Mouse (Mus musculus) liver, adult 2 months (tissue): Measurements from ENCODE around the gene Mcm7. TPM values are rescaled to one million over a fixed set of nuclear protein-coding genes. Genes with fewer than 3 reads are reported as not detected.

Source experiments
- DNase-seq: peaks from one replicate; pipeline ENCODE4 v3.0.0-alpha.2; 2011; ENCODE audit warnings: low read depth, low spot score; ENCODE audit errors: extremely low read depth
- H3K27ac ChIP-seq: fragments of 200-500 bp; replicated peaks from 2 replicates; pipeline ENCODE4 v1.5.1; 2012; ENCODE audit warnings: low read depth, mild to moderate bottlenecking, control low read depth, inconsistent platforms, low read length; ENCODE audit not compliant: insufficient read depth
- H3K27me3 ChIP-seq: fragments of 200-500 bp; 2 replicates; pipeline ENCODE4 v1.6.1; 2012; ENCODE audit warnings: mild to moderate bottlenecking, moderate library complexity, low read length, inconsistent platforms; ENCODE audit not compliant: control insufficient read depth, insufficient read depth
- H3K36me3 ChIP-seq: fragments of 200-500 bp; 2 replicates; pipeline ENCODE4 v1.6.1; 2012; ENCODE audit warnings: low read length, inconsistent platforms; ENCODE audit not compliant: control insufficient read depth, insufficient read depth
- H3K4me1 ChIP-seq: fragments of 200-500 bp; 2 replicates; pipeline ENCODE4 v1.6.1; 2011; ENCODE audit warnings: low read length; ENCODE audit not compliant: control insufficient read depth, insufficient read depth
- H3K4me3 ChIP-seq: fragments of 200-500 bp; 2 replicates; pipeline ENCODE4 v1.5.1; 2011; ENCODE audit warnings: low read depth, mild to moderate bottlenecking, control low read depth, low read length, moderate library complexity; ENCODE audit not compliant: insufficient read depth
- H3K79me2 ChIP-seq: fragments of 200-500 bp; 2 replicates; pipeline ENCODE4 v1.6.1; 2012; ENCODE audit warnings: inconsistent platforms, mild to moderate bottlenecking, low read length, moderate library complexity; ENCODE audit not compliant: control insufficient read depth, insufficient read depth
- H3K9ac ChIP-seq: fragments of 200-500 bp; 2 replicates; pipeline ENCODE4 v1.6.1; 2012; ENCODE audit warnings: low read depth, mild to moderate bottlenecking, control low read depth, inconsistent platforms, low read length
- CTCF ChIP-seq: fragments of 200-500 bp; IDR thresholded peaks from 2 replicates; pipeline ENCODE4 v1.5.1; 2011; ENCODE audit warnings: low read depth, low read length, control low read depth
- POLR2A ChIP-seq: fragments of 200-500 bp; IDR thresholded peaks from 2 replicates; pipeline ENCODE4 v1.6.1; 2011; ENCODE audit warnings: low read length, control low read depth; ENCODE audit not compliant: insufficient read depth; ENCODE audit errors: extremely low read depth
- WGBS: fragments of 180-500 bp; shearing (Covaris S2); methylation state at CpG from one replicate; pipeline ENCODE4 v1.1.7; 2018; 5-methylcytosine and 5-hydroxymethylcytosine counted together
- polyA plus RNA-seq: library from polyadenylated mRNA; depleted of rRNA; stranded (reverse); fragments of >200 nt; gene quantifications from 2 replicates; pipeline ENCODE4 v1.2.3, GENCODE M21; 2012; rRNA removed
- total RNA-seq: library from RNA; depleted of rRNA; stranded (reverse); fragments of >200 nt; gene quantifications from 2 replicates; pipeline ENCODE4 v1.2.3, GENCODE M21; 2014; rRNA removed

The Mcm7 gene
- total and polyA plus RNA-seq, 2 experiments = 11.0 to 12.4 TPM

DNA sequence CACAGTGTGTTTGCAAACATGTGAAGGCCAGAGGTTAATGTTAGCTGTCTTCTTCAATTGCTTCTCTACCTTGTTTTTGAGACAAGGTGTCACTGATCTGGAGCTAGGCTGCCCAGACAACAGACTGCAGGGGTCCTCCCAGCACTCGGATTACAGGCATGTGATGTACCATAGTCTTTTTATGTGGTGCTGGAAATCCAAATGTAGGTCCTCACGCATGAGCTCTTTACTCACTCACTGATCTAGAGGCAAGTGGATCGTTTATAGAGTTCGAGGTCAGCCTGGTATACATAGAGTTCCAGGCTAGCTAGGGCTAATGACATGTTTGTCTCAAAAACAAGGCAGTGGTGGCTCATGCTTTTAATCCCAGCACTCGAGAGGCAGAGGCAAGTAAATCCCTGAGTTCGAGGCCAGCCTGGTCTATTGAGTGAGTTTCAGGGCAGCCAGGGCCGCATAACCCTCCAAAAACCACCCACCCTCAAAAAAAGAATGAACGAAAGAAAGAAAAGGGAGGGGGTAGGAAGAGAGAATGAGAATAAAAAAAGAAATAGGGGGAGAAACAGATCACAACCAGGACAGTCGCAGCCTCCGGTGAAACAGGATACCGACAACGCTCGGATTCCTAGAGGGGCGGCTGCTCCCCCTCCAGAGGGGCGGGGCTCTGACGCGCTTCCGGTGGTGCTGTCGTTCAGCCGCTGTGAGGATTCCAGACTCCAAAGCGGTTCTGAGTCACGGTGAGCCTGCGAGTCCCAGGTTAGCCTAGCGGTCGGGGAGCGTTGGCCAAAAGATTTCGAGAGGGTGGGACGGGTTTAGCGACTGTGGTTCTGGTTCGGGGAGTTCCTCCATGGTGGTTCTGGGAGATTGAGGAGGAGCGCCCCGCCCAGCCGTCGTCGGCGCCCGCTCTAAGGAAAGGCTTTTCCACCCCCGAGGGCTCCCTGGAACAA is 55.7 kb downstream of the Mcm7 start, which contains the start of gene Zscan21:
Gene Zscan21 (plus strand): TSS at position 649 of the 944 bp plus-strand sequence.
- H3K79me2 ChIP-seq = no peaks in the 10 kb centered on the region; the same call in 1 of the 2 replicates
- TF ChIP-seq CTCF (peak; percentile 18; the same call in 1 of the 2 replicates), POLR2A (peak; percentile 85)
- peaks cover 2% of the 10 kb centered on the region; the same call in 1 of the 2 replicates for H3K36me3 ChIP-seq
- H3K9ac ChIP-seq = peak within 1 kb of the TSS; percentile 80
- peak within 1 kb of the TSS; percentile 86 for H3K27ac ChIP-seq
- H3K4me1 ChIP-seq = peaks cover 11% of the 10 kb centered on the region
- peak within 1 kb of the TSS; percentile 74 for H3K4me3 ChIP-seq
- 5% methylated on average over 38 of the region's 38 CpGs for WGBS
- DNase-seq = peak; percentile 85
- H3K27me3 ChIP-seq = no peaks in the 10 kb centered on the region

Other genes starting within 250 kb of the Mcm7 start
- 0.47 and 0.55 TPM in 2 replicates for gene Gjc3, start 209.3 kb downstream of the Mcm7 start, total RNA-seq
- gene Gjc3, start 209.3 kb downstream of the Mcm7 start, polyA plus RNA-seq = 0.18 and 0.44 TPM in 2 replicates
- 1,462 and 1,614 TPM in 2 replicates for gene Azgp1, start 190.9 kb downstream of the Mcm7 start, total RNA-seq
- gene Azgp1, start 190.9 kb downstream of the Mcm7 start, polyA plus RNA-seq = 1,097 and 1,209 TPM in 2 replicates
- gene Smok3a, start 151.2 kb downstream of the Mcm7 start, total RNA-seq = not detected in 2 replicates
- not detected in 2 replicates for gene Smok3a, start 151.2 kb downstream of the Mcm7 start, polyA plus RNA-seq
- gene Smok3b, start 151.0 kb downstream of the Mcm7 start, total RNA-seq = 0.37 TPM in 1 of 2 replicates, not detected in the other
- not detected in 2 replicates for gene Smok3b, start 151.0 kb downstream of the Mcm7 start, polyA plus RNA-seq
- not detected in 2 replicates for gene Smok3c, start 119.2 kb downstream of the Mcm7 start, total RNA-seq
- not detected in 2 replicates for gene Smok3c, start 119.2 kb downstream of the Mcm7 start, polyA plus RNA-seq
- 22.2 and 24.3 TPM in 2 replicates for gene Zkscan1, start 87.3 kb downstream of the Mcm7 start, total RNA-seq
- 3.1 and 3.9 TPM in 2 replicates for gene Zkscan1, start 87.3 kb downstream of the Mcm7 start, polyA plus RNA-seq
- 8.9 and 10.2 TPM in 2 replicates for gene Zscan21, start 55.5 kb downstream of the Mcm7 start, total RNA-seq
- 6.0 and 6.8 TPM in 2 replicates for gene Zscan21, start 55.5 kb downstream of the Mcm7 start, polyA plus RNA-seq
- gene Zfp113, start 16.7 kb downstream of the Mcm7 start, total RNA-seq = 3.5 and 3.8 TPM in 2 replicates
- 3.6 and 4.2 TPM in 2 replicates for gene Zfp113, start 16.7 kb downstream of the Mcm7 start, polyA plus RNA-seq
- 61.9 and 74.4 TPM in 2 replicates for gene Cops6, start 11.4 kb downstream of the Mcm7 start, total RNA-seq
- gene Cops6, start 11.4 kb downstream of the Mcm7 start, polyA plus RNA-seq = 109 and 118 TPM in 2 replicates
- 9.6 and 12.3 TPM in 2 replicates for gene Ap4m1, start 420 bp downstream of the Mcm7 start, total RNA-seq
- gene Ap4m1, start 420 bp downstream of the Mcm7 start, polyA plus RNA-seq = 9.1 and 14.8 TPM in 2 replicates
- gene Taf6, start 15.0 kb upstream of the Mcm7 start, total RNA-seq = 14.2 and 14.9 TPM in 2 replicates
- 29.9 and 32.7 TPM in 2 replicates for gene Taf6, start 15.0 kb upstream of the Mcm7 start, polyA plus RNA-seq
- 4.9 and 5.0 TPM in 2 replicates for gene Cnpy4, start 15.1 kb upstream of the Mcm7 start, total RNA-seq
- gene Cnpy4, start 15.1 kb upstream of the Mcm7 start, polyA plus RNA-seq = 1.3 and 1.7 TPM in 2 replicates
- 1.0 and 1.1 TPM in 2 replicates for gene Mblac1, start 21.9 kb upstream of the Mcm7 start, total RNA-seq
- 2.1 and 2.7 TPM in 2 replicates for gene Mblac1, start 21.9 kb upstream of the Mcm7 start, polyA plus RNA-seq
- not detected in 2 replicates for gene Nxpe5, start 53.5 kb upstream of the Mcm7 start, total RNA-seq
- 0.04 and 0.07 TPM in 2 replicates for gene Nxpe5, start 53.5 kb upstream of the Mcm7 start, polyA plus RNA-seq
- 99.9 and 105 TPM in 2 replicates for gene Lamtor4, start 83.1 kb upstream of the Mcm7 start, total RNA-seq
- 177 and 206 TPM in 2 replicates for gene Lamtor4, start 83.1 kb upstream of the Mcm7 start, polyA plus RNA-seq
- gene BC037034, start 91.6 kb upstream of the Mcm7 start, total RNA-seq = 3.1 and 3.2 TPM in 2 replicates
- 16.8 and 24.1 TPM in 2 replicates for gene BC037034, start 91.6 kb upstream of the Mcm7 start, polyA plus RNA-seq
- not detected in 2 replicates for gene Gal3st4, start 100.4 kb upstream of the Mcm7 start, total RNA-seq
- not detected in 2 replicates for gene Gal3st4, start 100.4 kb upstream of the Mcm7 start, polyA plus RNA-seq
- not detected in 2 replicates for gene Gm43720, start 107.5 kb upstream of the Mcm7 start, total RNA-seq
- not detected in 2 replicates for gene Gm43720, start 107.5 kb upstream of the Mcm7 start, polyA plus RNA-seq
- 0.09 TPM in 1 of 2 replicates, not detected in the other for gene Gpc2, start 107.6 kb upstream of the Mcm7 start, total RNA-seq
- 0.15 and 0.18 TPM in 2 replicates for gene Gpc2, start 107.6 kb upstream of the Mcm7 start, polyA plus RNA-seq
- 0.07 and 0.09 TPM in 2 replicates for gene Stag3, start 107.8 kb upstream of the Mcm7 start, total RNA-seq
- 0.09 TPM in 1 of 2 replicates, not detected in the other for gene Stag3, start 107.8 kb upstream of the Mcm7 start, polyA plus RNA-seq
- 0.92 and 0.94 TPM in 2 replicates for gene Pvrig, start 169.5 kb upstream of the Mcm7 start, total RNA-seq
- gene Pvrig, start 169.5 kb upstream of the Mcm7 start, polyA plus RNA-seq = 0.25 and 0.50 TPM in 2 replicates